Mouse (Mus musculus): ENCODE data around the gene Ccs. TPM values are rescaled to one million over a fixed set of nuclear protein-coding genes. Genes with fewer than 3 reads are reported as not detected.

Ccs gene
- polyA plus RNA-seq (2014; fragmentation: Illumina TruSeq; extraction: RNeasy Lipid Tissue Mini Kit (QIAGEN cat#74804); ENCODE audit: insufficient read depth, low read depth, low replicate concordance), result 48.3 TPM

GRCm38 (mm10) chr19:4839149-4839548, at the start of gene Ccs, which contains the start of gene Ccdc87:
Gene Ccs (minus strand): TSS chr19:4839332.
Gene Ccdc87 (plus strand): TSS chr19:4839366.

GRCm38 (mm10) chr19:4878405-4879323, 39.5 kb upstream of the Ccs start, which contains the start of gene Zdhhc24:
Gene Zdhhc24 (plus strand): TSS chr19:4878668.

GRCm38 (mm10) chr19:4877785-4878184, 38.7 kb upstream of the Ccs start, which contains the start of gene Actn3:
Gene Actn3 (minus strand): TSS chr19:4877909.

GRCm38 (mm10) chr19:4854552-4855469, 15.7 kb upstream of the Ccs start, which contains the start of gene Ctsf:
Gene Ctsf (plus strand): TSS chr19:4855130.

GRCm38 (mm10) chr19:4811063-4811908, 27.8 kb downstream of the Ccs start, which contains the start of the genes Gm21992 and Rbm14:
Gene Gm21992 (minus strand): TSS chr19:4811612.
Gene Rbm14 (minus strand): TSS chr19:4811634.

GRCm38 (mm10) chr19:4793831-4794422, 45.2 kb downstream of the Ccs start, which contains the start of gene Rbm4:
Gene Rbm4 (minus strand): TSS chr19:4793901.

Other genes with a start within 250 kb of the Ccs start
- gene Lrfn4, start 223.7 kb downstream of the Ccs start, polyA plus RNA-seq (2014; fragmentation: Illumina TruSeq; extraction: RNeasy Lipid Tissue Mini Kit (QIAGEN cat#74804); ENCODE audit: insufficient read depth, low read depth, low replicate concordance), result 5.6 TPM
- 33.1 TPM for gene Rce1, start 213.7 kb downstream of the Ccs start, polyA plus RNA-seq (2014; fragmentation: Illumina TruSeq; extraction: RNeasy Lipid Tissue Mini Kit (QIAGEN cat#74804); ENCODE audit: insufficient read depth, low read depth, low replicate concordance)
- not detected for gene Gm960, start 140.7 kb downstream of the Ccs start, polyA plus RNA-seq (2014; fragmentation: Illumina TruSeq; extraction: RNeasy Lipid Tissue Mini Kit (QIAGEN cat#74804); ENCODE audit: insufficient read depth, low read depth, low replicate concordance)
- 0.83 TPM for gene Sptbn2, start 128.2 kb downstream of the Ccs start, polyA plus RNA-seq (2014; fragmentation: Illumina TruSeq; extraction: RNeasy Lipid Tissue Mini Kit (QIAGEN cat#74804); ENCODE audit: insufficient read depth, low read depth, low replicate concordance)
- gene Rbm4b, start 82.8 kb downstream of the Ccs start, polyA plus RNA-seq (2014; fragmentation: Illumina TruSeq; extraction: RNeasy Lipid Tissue Mini Kit (QIAGEN cat#74804); ENCODE audit: insufficient read depth, low read depth, low replicate concordance), result 10.1 TPM
- 17.9 TPM for gene Rbm4, start 45.4 kb downstream of the Ccs start, polyA plus RNA-seq (2014; fragmentation: Illumina TruSeq; extraction: RNeasy Lipid Tissue Mini Kit (QIAGEN cat#74804); ENCODE audit: insufficient read depth, low read depth, low replicate concordance)
- gene Gm21992, start 27.7 kb downstream of the Ccs start, polyA plus RNA-seq (2014; fragmentation: Illumina TruSeq; extraction: RNeasy Lipid Tissue Mini Kit (QIAGEN cat#74804); ENCODE audit: insufficient read depth, low read depth, low replicate concordance), result 4.7 TPM
- 13.7 TPM for gene Rbm14, start 27.7 kb downstream of the Ccs start, polyA plus RNA-seq (2014; fragmentation: Illumina TruSeq; extraction: RNeasy Lipid Tissue Mini Kit (QIAGEN cat#74804); ENCODE audit: insufficient read depth, low read depth, low replicate concordance)
- gene Ccdc87, start within 50 bp of the Ccs start, polyA plus RNA-seq (2014; fragmentation: Illumina TruSeq; extraction: RNeasy Lipid Tissue Mini Kit (QIAGEN cat#74804); ENCODE audit: insufficient read depth, low read depth, low replicate concordance), result 0.45 TPM
- 27.8 TPM for gene Ctsf, start 15.8 kb upstream of the Ccs start, polyA plus RNA-seq (2014; fragmentation: Illumina TruSeq; extraction: RNeasy Lipid Tissue Mini Kit (QIAGEN cat#74804); ENCODE audit: insufficient read depth, low read depth, low replicate concordance)
- gene Actn3, start 38.6 kb upstream of the Ccs start, polyA plus RNA-seq (2014; fragmentation: Illumina TruSeq; extraction: RNeasy Lipid Tissue Mini Kit (QIAGEN cat#74804); ENCODE audit: insufficient read depth, low read depth, low replicate concordance), result 0.66 TPM
- gene Zdhhc24, start 39.3 kb upstream of the Ccs start, polyA plus RNA-seq (2014; fragmentation: Illumina TruSeq; extraction: RNeasy Lipid Tissue Mini Kit (QIAGEN cat#74804); ENCODE audit: insufficient read depth, low read depth, low replicate concordance), result 6.0 TPM
- gene Bbs1, start 67.3 kb upstream of the Ccs start, polyA plus RNA-seq (2014; fragmentation: Illumina TruSeq; extraction: RNeasy Lipid Tissue Mini Kit (QIAGEN cat#74804); ENCODE audit: insufficient read depth, low read depth, low replicate concordance), result 2.2 TPM
- gene Dpp3, start 89.0 kb upstream of the Ccs start, polyA plus RNA-seq (2014; fragmentation: Illumina TruSeq; extraction: RNeasy Lipid Tissue Mini Kit (QIAGEN cat#74804); ENCODE audit: insufficient read depth, low read depth, low replicate concordance), result 28.4 TPM
- gene Peli3, start 103.8 kb upstream of the Ccs start, polyA plus RNA-seq (2014; fragmentation: Illumina TruSeq; extraction: RNeasy Lipid Tissue Mini Kit (QIAGEN cat#74804); ENCODE audit: insufficient read depth, low read depth, low replicate concordance), result 1.2 TPM
- gene Mrpl11, start 122.8 kb upstream of the Ccs start, polyA plus RNA-seq (2014; fragmentation: Illumina TruSeq; extraction: RNeasy Lipid Tissue Mini Kit (QIAGEN cat#74804); ENCODE audit: insufficient read depth, low read depth, low replicate concordance), result 50.4 TPM
- gene Npas4, start 151.0 kb upstream of the Ccs start, polyA plus RNA-seq (2014; fragmentation: Illumina TruSeq; extraction: RNeasy Lipid Tissue Mini Kit (QIAGEN cat#74804); ENCODE audit: insufficient read depth, low read depth, low replicate concordance), result 0.14 TPM
- gene Slc29a2, start 184.5 kb upstream of the Ccs start, polyA plus RNA-seq (2014; fragmentation: Illumina TruSeq; extraction: RNeasy Lipid Tissue Mini Kit (QIAGEN cat#74804); ENCODE audit: insufficient read depth, low read depth, low replicate concordance), result 0.84 TPM
- gene B4gat1, start 199.5 kb upstream of the Ccs start, polyA plus RNA-seq (2014; fragmentation: Illumina TruSeq; extraction: RNeasy Lipid Tissue Mini Kit (QIAGEN cat#74804); ENCODE audit: insufficient read depth, low read depth, low replicate concordance), result 24.4 TPM
- 0.81 TPM for gene AC124502.3, start 199.6 kb upstream of the Ccs start, polyA plus RNA-seq (2014; fragmentation: Illumina TruSeq; extraction: RNeasy Lipid Tissue Mini Kit (QIAGEN cat#74804); ENCODE audit: insufficient read depth, low read depth, low replicate concordance)
- 35.6 TPM for gene Brms1, start 202.0 kb upstream of the Ccs start, polyA plus RNA-seq (2014; fragmentation: Illumina TruSeq; extraction: RNeasy Lipid Tissue Mini Kit (QIAGEN cat#74804); ENCODE audit: insufficient read depth, low read depth, low replicate concordance)
- gene Rin1, start 211.1 kb upstream of the Ccs start, polyA plus RNA-seq (2014; fragmentation: Illumina TruSeq; extraction: RNeasy Lipid Tissue Mini Kit (QIAGEN cat#74804); ENCODE audit: insufficient read depth, low read depth, low replicate concordance), result 1.4 TPM
- 6.0 TPM for gene Cd248, start 228.7 kb upstream of the Ccs start, polyA plus RNA-seq (2014; fragmentation: Illumina TruSeq; extraction: RNeasy Lipid Tissue Mini Kit (QIAGEN cat#74804); ENCODE audit: insufficient read depth, low read depth, low replicate concordance)
- 2.0 TPM for gene Tmem151a, start 246.2 kb upstream of the Ccs start, polyA plus RNA-seq (2014; fragmentation: Illumina TruSeq; extraction: RNeasy Lipid Tissue Mini Kit (QIAGEN cat#74804); ENCODE audit: insufficient read depth, low read depth, low replicate concordance)
- 52.8 TPM for gene Yif1a, start 249.2 kb upstream of the Ccs start, polyA plus RNA-seq (2014; fragmentation: Illumina TruSeq; extraction: RNeasy Lipid Tissue Mini Kit (QIAGEN cat#74804); ENCODE audit: insufficient read depth, low read depth, low replicate concordance)